ENCODE assay signal across 8 mouse cellular contexts in the genomic region with DNA sequence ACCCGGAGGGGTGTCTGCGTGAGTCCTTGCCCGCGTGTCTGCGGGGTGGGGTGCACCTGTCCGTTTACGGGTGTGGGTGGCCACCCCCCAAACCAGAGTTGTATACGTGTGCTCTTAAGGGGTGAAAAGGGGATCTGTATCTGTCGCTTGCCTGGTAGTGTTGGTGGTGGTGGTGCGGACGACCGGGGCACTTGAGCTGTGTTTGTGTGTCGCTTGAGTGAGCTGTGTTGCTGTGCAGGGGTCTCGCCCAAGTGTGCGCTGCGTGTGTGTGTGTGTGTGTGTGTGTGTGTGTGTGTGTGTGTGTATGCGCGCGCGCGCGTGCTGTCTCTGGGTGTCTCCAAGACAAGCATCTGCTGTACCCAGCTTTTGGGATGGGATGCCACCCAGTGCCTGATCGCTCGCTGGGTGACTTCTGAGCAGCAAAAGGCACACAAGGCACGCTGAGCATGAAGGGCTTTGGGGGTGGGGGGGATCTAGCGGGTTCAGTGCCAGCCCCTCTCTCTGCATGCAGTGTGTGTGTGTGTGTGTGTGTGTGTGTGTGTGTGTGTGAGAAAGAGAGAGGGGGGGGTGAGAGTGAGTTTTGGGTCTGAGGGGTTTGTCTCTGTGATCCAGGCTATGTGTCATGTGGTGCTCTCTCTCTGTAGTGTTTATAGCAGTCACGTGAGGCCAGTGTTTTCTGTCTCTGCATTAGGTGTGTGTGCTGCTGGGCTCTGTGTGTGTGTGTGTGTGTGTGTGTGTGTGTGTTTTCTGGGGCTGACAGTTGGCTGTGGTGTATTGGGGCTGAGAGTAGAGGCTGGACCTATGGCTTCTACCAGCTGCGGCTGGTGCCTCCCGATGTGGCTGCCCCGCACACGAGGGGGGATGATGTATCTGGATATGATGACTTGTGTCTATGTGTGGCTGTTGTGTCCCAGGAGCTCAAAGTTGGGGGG. TPM values are rescaled to one million over a fixed set of nuclear protein-coding genes. Genes with fewer than 3 reads are reported as not detected.
DNase-seq lines count a peak whose midpoint lies in the region; ATAC-seq and TF ChIP-seq lines count a peak whose summit lies in the region.

No protein-coding gene starts in this region.

- no peak for TF ChIP-seq EP300 in heart, postnatal 0 days (IDR thresholded peaks at IDR 0.05; ENCODE audit: low read depth)

- no peaks in the 10 kb centered on the region for H3K36me3 ChIP-seq in heart, postnatal 0 days (replicated peaks; ENCODE audit: control insufficient read depth, insufficient read depth, low read length)

- H3K9me3 ChIP-seq in heart, postnatal 0 days (replicated peaks; ENCODE audit: control insufficient read depth, low read length) = no peaks in the 10 kb centered on the region

- under 1% methylated on average over 30 of the region's 31 CpGs for WGBS in heart, postnatal 0 days
- under 1% methylated on average over 31 of the region's 31 CpGs for WGBS in lung, adult 2 months

- TF ChIP-seq CTCF in heart, postnatal 0 days (IDR thresholded peaks at IDR 0.05; ENCODE audit: low read depth) = no peak
- TF ChIP-seq CTCF in lung, adult 2 months (IDR thresholded peaks at IDR 0.05; ENCODE audit: insufficient read depth, low read length) = no peak

- ATAC-seq in heart, postnatal 0 days (ENCODE audit: insufficient read depth, low read depth) = no peak

- peak overlapping the region; percentile 38 for H3K9ac ChIP-seq in heart, postnatal 0 days (replicated peaks; ENCODE audit: low read depth, low read length)

- H3K4me1 ChIP-seq in heart, postnatal 0 days (ENCODE audit: control insufficient read depth, insufficient read depth) = peaks cover 7% of the 10 kb centered on the region; the same call in 1 of the 2 replicates
- peaks cover 17% of the 10 kb centered on the region for H3K4me1 ChIP-seq in lung, adult 2 months (ENCODE audit: control insufficient read depth, insufficient read depth, low read length)

- peak overlapping the region; percentile 99 for H3K27ac ChIP-seq in heart, postnatal 0 days (ENCODE audit: low read depth)

- H3K27me3 ChIP-seq in heart, postnatal 0 days (ENCODE audit: control insufficient read depth, insufficient read depth, low read length) = no peaks in the 10 kb centered on the region

- peak overlapping the region; percentile 75 for H3K4me3 ChIP-seq in heart, postnatal 0 days (ENCODE audit: low read depth, low read length)
- H3K4me3 ChIP-seq in lung, adult 2 months (replicated peaks; ENCODE audit: extremely low read depth, low read depth, low read length) = peak overlapping the region; percentile 89

- DNase-seq in CD4-positive, CD25-positive, alpha-beta regulatory T cell, adult 2 months (ENCODE audit: low read depth, low spot score) = peak; percentile 80
- DNase-seq in ZHBTc4 (ENCODE audit: low read depth, low spot score) = peak; percentile 46
- DNase-seq in embryo, embryonic 11 days = peak; percentile 47
- DNase-seq in heart, postnatal 0 days (ENCODE audit: low spot score) = no peak
- peak; percentile 48 to 58 for DNase-seq in kidney, postnatal 4 days
- peak; percentile 51 for DNase-seq in lung, adult 2 months
- DNase-seq in retina, embryonic 14.5 days (ENCODE audit: low spot score) = peak; percentile 43
- DNase-seq in ovary, postnatal 10 days (ENCODE audit: low spot score) = no peak

- H3K4me2 ChIP-seq in heart, postnatal 0 days (ENCODE audit: low read depth, low read length) = peak overlapping the region; percentile 82

- no peak for TF ChIP-seq POLR2A in lung, adult 2 months (IDR thresholded peaks at IDR 0.05; ENCODE audit: borderline replicate concordance, extremely low read depth, low read depth, low read length)

RNA-seq across cellular contexts. Expression of gene Bbc3, which starts 2.6 kb away (rescaled TPM):
- total RNA-seq in heart, postnatal 0 days (2014; rRNA removed; ENCODE audit: low replicate concordance) = 7.3 and 14.6 TPM in 2 replicates
- polyA plus RNA-seq in heart, postnatal 0 days (2015; fragmentation: Nextera tagmentation; extraction: Ambion mirVana) = 5.6 and 6.6 TPM in 2 replicates
- 31.8 and 48.2 TPM in 2 replicates for polyA plus RNA-seq in lung, adult 2 months (2012; rRNA removed)

RNA-seq across cellular contexts. Expression of gene Ccdc9, which starts 24.2 kb away (rescaled TPM):
- total RNA-seq in heart, postnatal 0 days (2014; rRNA removed; ENCODE audit: low replicate concordance) = 5.7 and 43.7 TPM in 2 replicates
- polyA plus RNA-seq in heart, postnatal 0 days (2015; fragmentation: Nextera tagmentation; extraction: Ambion mirVana) = 4.7 and 7.2 TPM in 2 replicates
- 31.2 and 47.3 TPM in 2 replicates for polyA plus RNA-seq in lung, adult 2 months (2012; rRNA removed)

RNA-seq across cellular contexts. Expression of gene Inafm1, which starts 37.4 kb away (rescaled TPM):
- total RNA-seq in heart, postnatal 0 days (2014; rRNA removed; ENCODE audit: low replicate concordance) = 9.8 and 10.7 TPM in 2 replicates
- 7.7 and 9.6 TPM in 2 replicates for polyA plus RNA-seq in heart, postnatal 0 days (2015; fragmentation: Nextera tagmentation; extraction: Ambion mirVana)
- 54.0 and 76.4 TPM in 2 replicates for polyA plus RNA-seq in lung, adult 2 months (2012; rRNA removed)

RNA-seq across cellular contexts. Expression of gene C5ar1, which starts 51.4 kb away (rescaled TPM):
- 2.0 and 3.3 TPM in 2 replicates for total RNA-seq in heart, postnatal 0 days (2014; rRNA removed; ENCODE audit: low replicate concordance)
- polyA plus RNA-seq in heart, postnatal 0 days (2015; fragmentation: Nextera tagmentation; extraction: Ambion mirVana) = 1.9 and 2.2 TPM in 2 replicates
- 36.1 and 39.2 TPM in 2 replicates for polyA plus RNA-seq in lung, adult 2 months (2012; rRNA removed)

Comparison
In these comparisons a context has a peak if more than half of its experiments do, and no peak if none do; other contexts are left out.
1. DNase-seq: peak in CD4-positive, CD25-positive, alpha-beta regulatory T cell, adult 2 months (single experiment), ZHBTc4 (single experiment), embryo, embryonic 11 days (single experiment), kidney, postnatal 4 days (2 of 2), lung, adult 2 months (single experiment) and retina, embryonic 14.5 days (single experiment); none in heart, postnatal 0 days (single experiment) and ovary, postnatal 10 days (single experiment).